Mouse (Mus musculus) embryo, embryonic 10 days (tissue): Measurements from ENCODE around the gene Metap1.
A peak's percentile ranks its signal among the peaks of the same experiment; 100 is the strongest.

Experiments
- DNase-seq: peaks from one replicate; pipeline ENCODE4 v3.0.0-alpha.2; 2015; ENCODE audit warnings: low spot score

Metap1 gene

GRCm38 (mm10) chr3:138452169-138452568, 37.1 kb downstream of the Metap1 start:
- no peak for DNase-seq

GRCm38 (mm10) chr3:138448077-138448860, 41.0 kb downstream of the Metap1 start:
- no peak for DNase-seq

GRCm38 (mm10) chr3:138443465-138443771, 45.9 kb downstream of the Metap1 start:
- DNase-seq = no peak

GRCm38 (mm10) chr3:138442612-138443464, 46.5 kb downstream of the Metap1 start, which contains the start of gene Adh5:
Adh5 (plus strand) TSS chr3:138443093.
- DNase-seq = peak; percentile 96

GRCm38 (mm10) chr3:138442203-138442602, 47.1 kb downstream of the Metap1 start:
- no peak for DNase-seq

- DNase-seq = no peak
Observed at GRCm38 (mm10) chr3:138438716-138439115, 50.6 kb downstream of the Metap1 start.

GRCm38 (mm10) chr3:138431835-138432234, 57.5 kb downstream of the Metap1 start:
- DNase-seq = peak; percentile 41

GRCm38 (mm10) chr3:138430360-138430976, 58.8 kb downstream of the Metap1 start:
- no peak for DNase-seq

- DNase-seq = no peak
Observed at GRCm38 (mm10) chr3:138424247-138424646, 65.1 kb downstream of the Metap1 start.

- DNase-seq = no peak
Observed at GRCm38 (mm10) chr3:138423664-138424063, 65.7 kb downstream of the Metap1 start.

GRCm38 (mm10) chr3:138420385-138420784, 68.9 kb downstream of the Metap1 start:
- DNase-seq = no peak

- DNase-seq = no peak
Observed at GRCm38 (mm10) chr3:138419369-138419768, 69.9 kb downstream of the Metap1 start.

- DNase-seq = peak; percentile 40
Observed at GRCm38 (mm10) chr3:138415121-138415690, 74.1 kb downstream of the Metap1 start, which contains the start of gene Adh4. Adh4 (plus strand) TSS chr3:138415466.

- no peak for DNase-seq
Observed at GRCm38 (mm10) chr3:138410211-138410610, 79.1 kb downstream of the Metap1 start.

- DNase-seq = no peak
Observed at GRCm38 (mm10) chr3:138409585-138409984, 79.7 kb downstream of the Metap1 start.
